Mouse (Mus musculus): ENCODE measurements around the gene Oas3.
A peak's percentile ranks its signal among the peaks of the same experiment; 100 is the strongest.

The Oas3 gene

DNA sequence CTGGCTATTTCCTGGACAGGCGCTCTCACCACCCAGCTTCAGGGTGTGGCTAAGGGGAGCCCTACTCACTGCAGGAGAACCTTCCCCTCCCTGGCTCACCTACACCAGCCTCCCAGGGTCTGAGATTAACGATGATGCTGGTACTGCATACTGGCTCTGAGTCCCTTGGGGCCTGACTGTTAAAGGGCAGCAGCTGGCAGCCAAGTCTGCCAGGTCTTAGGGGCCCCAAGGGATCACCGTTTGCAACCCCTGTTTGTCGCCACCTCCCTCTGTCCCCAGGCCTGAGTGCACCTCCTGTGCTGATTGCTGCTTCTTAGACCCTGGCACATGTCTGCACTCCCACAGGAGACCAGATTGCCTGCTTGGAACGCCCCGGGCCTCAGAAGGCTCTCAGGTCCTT lies 73.0 kb downstream of the Oas3 start:
- DNase-seq (ENCODE audit: low spot score in 2 of 2): peak in 1 of 2 experiments; percentile 56

DNA sequence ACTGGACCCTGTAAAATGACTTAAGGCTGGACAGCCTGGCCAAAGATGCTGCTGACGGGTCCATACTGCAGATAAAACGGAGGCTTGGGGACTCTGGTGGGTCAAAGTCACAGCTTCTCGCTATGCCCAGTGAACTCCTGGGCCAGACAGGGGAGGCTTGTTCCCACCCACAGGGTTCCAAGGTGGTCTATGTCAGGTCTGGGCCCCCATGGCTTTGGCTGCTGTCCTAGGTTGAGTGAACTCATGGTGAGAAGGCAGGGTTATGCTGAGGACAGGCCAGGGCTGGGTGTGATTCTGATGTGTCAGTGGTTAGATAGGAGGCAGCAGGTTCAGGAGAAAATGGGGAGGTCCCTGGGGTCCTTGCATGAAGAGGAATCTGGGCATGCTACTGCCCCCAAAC lies 73.8 kb downstream of the Oas3 start:
- DNase-seq (ENCODE audit: low spot score in 2 of 2): no peak
